Mouse (Mus musculus) ES-E14 (cell line): Measurements from ENCODE around the gene Gm17416. TPM values are rescaled to one million over a fixed set of nuclear protein-coding genes. Genes with fewer than 3 reads are reported as not detected.

Source experiments
- DNase-seq: peaks from one replicate; pipeline ENCODE4 v3.0.0-alpha.2; 2013; ENCODE audit warnings: low read depth, low spot score
- H3K27ac ChIP-seq: 2 replicates; pipeline ENCODE4 v1.5.1; 2012; ENCODE audit warnings: low read depth, mild to moderate bottlenecking, low read length, moderate library complexity, mixed read lengths; ENCODE audit not compliant: poor library complexity, insufficient read depth, severe bottlenecking
- H3K36me3 ChIP-seq: 2 replicates; pipeline ENCODE4 v1.6.1; 2012; ENCODE audit warnings: mild to moderate bottlenecking, low read length, moderate library complexity, mixed read lengths; ENCODE audit not compliant: control insufficient read depth, poor library complexity, insufficient read depth, severe bottlenecking
- H3K4me1 ChIP-seq, 2 experiments: fragments of 150-350 bp in 1 of 2; sonication (generic) in 1 of 2; 2 replicates each; pipeline ENCODE4 v1.6.1; 2012; ENCODE audit warnings: low read length in 2 of 2, mild to moderate bottlenecking in 1 of 2, mixed read lengths in 1 of 2; ENCODE audit not compliant: control insufficient read depth in 2 of 2, insufficient read depth in 2 of 2, poor library complexity in 1 of 2
- H3K4me3 ChIP-seq, 2 experiments: fragments of 150-350 bp in 1 of 2; sonication (generic) in 1 of 2; 2 replicates each; pipeline ENCODE4 v1.5.1; 2012; ENCODE audit warnings: low read length in 2 of 2, low read depth in 1 of 2, mild to moderate bottlenecking in 1 of 2, mixed read lengths in 1 of 2; ENCODE audit not compliant: insufficient read depth in 1 of 2, poor library complexity in 1 of 2, severe bottlenecking in 1 of 2
- H3K9ac ChIP-seq: 2 replicates; pipeline ENCODE4 v1.6.1; 2012; ENCODE audit warnings: low read depth, mild to moderate bottlenecking, low read length, mixed read lengths; ENCODE audit not compliant: poor library complexity, insufficient read depth, severe bottlenecking
- H3K9me3 ChIP-seq: fragments of 150-350 bp; sonication (generic); 2 replicates; pipeline ENCODE4 v1.6.1; 2012; ENCODE audit warnings: low read depth, mild to moderate bottlenecking, low read length; ENCODE audit not compliant: control insufficient read depth, insufficient read depth
- CHD2 ChIP-seq: IDR thresholded peaks from 2 replicates; pipeline ENCODE4 v1.6.1; 2014; ENCODE audit warnings: mild to moderate bottlenecking, low read depth, low read length, inconsistent platforms
- HCFC1 ChIP-seq: IDR thresholded peaks from 2 replicates; pipeline ENCODE4 v1.6.1; 2012; ENCODE audit warnings: low read length, inconsistent platforms, borderline replicate concordance; ENCODE audit not compliant: insufficient read depth
- MAFK ChIP-seq: IDR thresholded peaks from 2 replicates; pipeline ENCODE4 v1.6.1; 2014; ENCODE audit warnings: mild to moderate bottlenecking, low read depth, low read length, inconsistent platforms; ENCODE audit not compliant: insufficient read depth
- ZC3H11A ChIP-seq: IDR thresholded peaks from 2 replicates; pipeline ENCODE4 v1.6.1; 2012; ENCODE audit warnings: low read depth, mild to moderate bottlenecking, inconsistent platforms, low read length, borderline replicate concordance
- ZNF384 ChIP-seq: IDR thresholded peaks from 2 replicates; pipeline ENCODE4 v1.6.1; 2012; ENCODE audit warnings: low read depth, low read length, inconsistent platforms
- in situ Hi-C, 2 experiments: fragments of 600-800 bp; cut with MboI; formaldehyde crosslinking; loops; one replicate each; pipeline ENCODE4 v1.15.1; 2025; ENCODE audit warnings: low sequenced_read_pairs in 2 of 2, inconsistent platforms in 1 of 2; ENCODE audit not compliant: unreplicated experiment in 2 of 2
- total RNA-seq: library from RNA; depleted of rRNA; stranded (reverse); fragments of 300-350 nt; gene quantifications from 2 replicates; pipeline ENCODE4 v1.2.3, GENCODE M21; 2012

Gm17416 gene
- total RNA-seq, 1 experiment: not detected

DNA sequence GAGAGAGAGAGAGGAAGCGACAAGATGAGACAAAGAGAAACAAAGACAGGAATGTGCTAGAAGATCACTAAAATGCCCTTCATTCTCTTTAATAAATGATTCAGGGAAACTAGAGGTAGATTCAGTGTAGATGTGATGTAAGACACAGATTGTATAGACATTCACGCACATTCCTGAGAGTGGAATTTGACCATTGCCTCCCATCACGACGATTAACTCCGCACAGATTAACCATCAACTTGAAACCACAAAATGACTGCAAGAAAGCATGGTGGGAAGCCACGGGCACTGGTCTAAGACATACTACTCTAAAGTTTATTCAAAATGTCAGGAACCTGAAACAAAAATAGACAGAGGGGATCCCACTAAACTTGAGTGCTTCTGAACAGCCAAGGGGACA lies 1.2 kb downstream of the Gm17416 start:
- H3K9me3 ChIP-seq: no peaks in the 10 kb centered on the region

DNA sequence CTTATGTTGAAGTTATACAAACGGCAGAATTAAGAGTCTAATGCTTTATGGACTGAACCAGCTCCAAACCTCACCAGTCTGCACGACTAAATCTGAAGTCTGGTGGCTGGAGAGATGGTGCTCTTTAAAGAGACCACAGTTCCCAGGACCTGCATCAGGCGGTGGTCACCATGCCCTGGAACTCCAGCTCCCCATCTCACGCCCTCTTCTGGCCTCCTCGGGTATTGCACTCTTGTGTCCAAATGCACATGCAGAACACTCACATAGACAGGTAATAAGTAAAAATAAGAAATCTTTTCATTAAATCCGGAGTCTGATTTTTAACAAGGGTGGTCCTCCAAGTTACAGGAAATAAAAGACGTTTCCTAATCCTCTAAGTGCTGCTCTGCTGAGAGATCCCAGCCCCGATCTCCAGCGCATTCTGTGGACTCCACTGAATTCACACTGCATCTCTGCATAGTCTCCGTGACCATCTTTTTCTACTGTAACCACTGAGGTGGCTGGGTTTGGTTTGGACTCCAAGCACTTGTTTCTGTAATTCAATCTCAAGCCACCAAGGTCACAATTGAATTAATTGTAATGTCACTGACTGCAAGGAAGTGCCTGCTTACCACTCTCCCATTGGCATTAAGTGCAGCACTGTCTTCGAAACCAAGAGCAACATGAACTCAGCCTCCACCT lies 3.1 kb downstream of the Gm17416 start, which contains the start of gene Defb21:
Gene Defb21 (plus strand): TSS at position 631 of the 681 bp plus-strand sequence.
- no peak for TF ChIP-seq MAFK
- no peak for TF ChIP-seq ZC3H11A
- no peak for TF ChIP-seq HCFC1
- TF ChIP-seq ZNF384: no peak
- TF ChIP-seq CHD2: no peak
- in situ Hi-C loops: no loop called here
- DNase-seq: peak; percentile 46
- H3K27ac ChIP-seq: no peak within 1 kb of the TSS
- no peaks in the 10 kb centered on the region for H3K9me3 ChIP-seq
- H3K9ac ChIP-seq: no peak within 1 kb of the TSS
- H3K36me3 ChIP-seq: no peaks in the 10 kb centered on the region
- no peaks in the 10 kb centered on the region for H3K4me1 ChIP-seq
- H3K4me3 ChIP-seq: no peak within 1 kb of the TSS

More for the DNA sequence above, 1.2 kb downstream of the Gm17416 start:
- TF ChIP-seq ZNF384 (no peak), MAFK (no peak), ZC3H11A (no peak), CHD2 (no peak), HCFC1 (no peak)
- H3K4me1 ChIP-seq: no peaks in the 10 kb centered on the region
- DNase-seq: no peak
- H3K27ac ChIP-seq: no peak overlapping the region
- H3K36me3 ChIP-seq: no peaks in the 10 kb centered on the region
- in situ Hi-C loops: no loop called here
- H3K4me3 ChIP-seq: no peak overlapping the region
- no peak overlapping the region for H3K9ac ChIP-seq

DNA sequence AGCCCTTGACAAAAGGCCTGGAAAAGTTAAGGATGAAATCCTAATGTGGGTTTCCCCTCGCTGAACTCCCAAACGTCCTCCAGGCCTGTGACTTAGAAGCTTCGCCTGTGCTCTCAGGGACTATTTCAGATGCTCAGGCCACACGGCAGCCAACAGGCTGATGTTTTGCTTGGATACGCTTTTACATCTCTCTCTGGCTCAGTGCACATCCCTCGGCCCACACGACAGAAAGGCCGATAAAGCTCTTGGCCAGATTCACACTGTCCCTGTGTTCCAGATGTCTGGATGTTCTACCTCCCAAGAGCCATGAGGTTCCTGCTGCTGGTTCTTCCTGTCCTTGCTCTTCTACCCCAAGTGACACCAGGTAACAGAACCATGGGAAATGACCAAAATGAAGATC lies 4.3 kb downstream of the Gm17416 start:
- Histone ChIP-seq H3K36me3 (no peaks in the 10 kb centered on the region), H3K4me1 (no peaks in the 10 kb centered on the region), H3K4me3 (no peak overlapping the region), H3K9me3 (no peaks in the 10 kb centered on the region), H3K27ac (no peak overlapping the region), H3K9ac (no peak overlapping the region)
- in situ Hi-C loops: no loop called here
- no peak for DNase-seq
- TF ChIP-seq HCFC1: no peak
- TF ChIP-seq ZC3H11A: no peak
- no peak for TF ChIP-seq ZNF384
- no peak for TF ChIP-seq MAFK
- TF ChIP-seq CHD2: no peak

DNA sequence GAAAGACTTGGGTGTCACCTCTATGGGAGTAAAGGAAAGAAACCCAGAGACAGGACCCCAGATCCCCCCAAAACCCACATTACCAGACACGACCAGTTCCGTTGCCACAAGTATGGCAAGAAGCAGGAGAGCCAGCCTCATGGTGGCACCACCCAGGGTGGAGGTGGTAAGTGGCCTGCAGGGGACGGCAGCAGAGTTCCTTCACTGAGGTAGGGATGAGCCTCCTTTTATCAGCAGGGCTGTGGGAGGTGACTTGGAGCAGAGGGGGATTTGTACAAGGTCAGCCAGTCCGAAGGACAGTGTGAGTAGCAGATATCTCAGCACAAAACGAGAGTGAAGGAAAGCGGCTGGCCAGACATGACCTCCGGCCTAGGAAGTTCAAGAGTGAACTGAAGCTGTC lies 11.0 kb downstream of the Gm17416 start, which contains the start of gene Defb19:
Gene Defb19 (minus strand): TSS at position 206 of the 400 bp plus-strand sequence.
- Histone ChIP-seq H3K9me3 (no peaks in the 10 kb centered on the region), H3K4me3 (no peak within 1 kb of the TSS), H3K4me1 (no peaks in the 10 kb centered on the region), H3K27ac (no peak within 1 kb of the TSS), H3K36me3 (no peaks in the 10 kb centered on the region), H3K9ac (no peak within 1 kb of the TSS)
- in situ Hi-C loops: no loop called here
- no peak for TF ChIP-seq ZC3H11A
- no peak for TF ChIP-seq HCFC1
- TF ChIP-seq CHD2: no peak
- no peak for TF ChIP-seq MAFK
- TF ChIP-seq ZNF384: no peak
- no peak for DNase-seq
